Mouse (Mus musculus) bone marrow, adult 2 months (tissue): ENCODE results near the gene Uts2r. TPM values are rescaled to one million over a fixed set of nuclear protein-coding genes. Genes with fewer than 3 reads are reported as not detected.

ENCODE experiments used
- H3K27ac ChIP-seq: fragments of 200-500 bp; 2 replicates; pipeline ENCODE4 v1.5.1; 2012; ENCODE audit warnings: low read depth, mild to moderate bottlenecking, control low read depth, inconsistent platforms, low read length; ENCODE audit not compliant: control insufficient read depth, poor library complexity, insufficient read depth
- H3K4me1 ChIP-seq: fragments of 200-500 bp; 2 replicates; pipeline ENCODE4 v1.6.1; 2011; ENCODE audit warnings: low read length; ENCODE audit not compliant: control insufficient read depth, insufficient read depth
- H3K4me3 ChIP-seq: fragments of 200-500 bp; replicated peaks from 2 replicates; pipeline ENCODE3; 2011; ENCODE audit warnings: mild to moderate bottlenecking, low read depth, low read length, control low read depth; ENCODE audit not compliant: control insufficient read depth
- CTCF ChIP-seq: fragments of 200-500 bp; IDR thresholded peaks from 2 replicates; pipeline ENCODE4 v1.5.1; 2011; ENCODE audit warnings: low read length, control low read depth; ENCODE audit not compliant: control insufficient read depth, insufficient read depth
- POLR2A ChIP-seq: fragments of 200-500 bp; IDR thresholded peaks from 2 replicates; pipeline ENCODE4 v1.6.1; 2011; ENCODE audit warnings: low read depth, mild to moderate bottlenecking, control low read depth, low read length, borderline replicate concordance; ENCODE audit not compliant: control insufficient read depth
- WGBS: fragments of 180-500 bp; shearing (Covaris S2); methylation state at CpG from one replicate; pipeline ENCODE4 v1.1.7; 2018; 5-methylcytosine and 5-hydroxymethylcytosine counted together
- polyA plus RNA-seq: library from polyadenylated mRNA; stranded (reverse); fragments of >200 nt; gene quantifications from 2 replicates; pipeline ENCODE4 v1.2.4, GENCODE M21; 2011; ENCODE audit warnings: low replicate concordance; ENCODE audit not compliant: missing spikeins, insufficient read depth, insufficient read length

Uts2r gene
- polyA plus RNA-seq, 1 experiment, result not detected

DNA sequence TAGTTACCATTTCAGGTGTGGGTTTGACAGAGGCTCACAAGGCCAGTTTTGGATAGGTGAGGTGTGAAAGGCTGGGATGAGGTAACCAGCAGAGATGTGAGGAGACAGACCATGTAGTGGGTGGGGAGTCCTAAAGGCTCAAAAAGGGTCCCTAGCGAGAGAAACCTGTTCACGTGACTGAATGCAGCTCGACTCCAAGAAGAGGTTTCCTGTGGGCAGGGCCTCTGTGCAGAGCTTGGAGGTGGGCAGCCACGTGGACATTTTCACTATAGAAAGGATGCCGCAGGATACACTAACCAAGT lies 43.7 kb downstream of the Uts2r start:
- 0% methylated on average over 5 of the region's 5 CpGs for WGBS
- H3K4me1 ChIP-seq, result no peaks in the 10 kb centered on the region
- H3K4me3 ChIP-seq, result peak overlapping the region; percentile 93
- H3K27ac ChIP-seq, result no peak overlapping the region
- no peak for TF ChIP-seq CTCF
- no peak for TF ChIP-seq POLR2A

DNA sequence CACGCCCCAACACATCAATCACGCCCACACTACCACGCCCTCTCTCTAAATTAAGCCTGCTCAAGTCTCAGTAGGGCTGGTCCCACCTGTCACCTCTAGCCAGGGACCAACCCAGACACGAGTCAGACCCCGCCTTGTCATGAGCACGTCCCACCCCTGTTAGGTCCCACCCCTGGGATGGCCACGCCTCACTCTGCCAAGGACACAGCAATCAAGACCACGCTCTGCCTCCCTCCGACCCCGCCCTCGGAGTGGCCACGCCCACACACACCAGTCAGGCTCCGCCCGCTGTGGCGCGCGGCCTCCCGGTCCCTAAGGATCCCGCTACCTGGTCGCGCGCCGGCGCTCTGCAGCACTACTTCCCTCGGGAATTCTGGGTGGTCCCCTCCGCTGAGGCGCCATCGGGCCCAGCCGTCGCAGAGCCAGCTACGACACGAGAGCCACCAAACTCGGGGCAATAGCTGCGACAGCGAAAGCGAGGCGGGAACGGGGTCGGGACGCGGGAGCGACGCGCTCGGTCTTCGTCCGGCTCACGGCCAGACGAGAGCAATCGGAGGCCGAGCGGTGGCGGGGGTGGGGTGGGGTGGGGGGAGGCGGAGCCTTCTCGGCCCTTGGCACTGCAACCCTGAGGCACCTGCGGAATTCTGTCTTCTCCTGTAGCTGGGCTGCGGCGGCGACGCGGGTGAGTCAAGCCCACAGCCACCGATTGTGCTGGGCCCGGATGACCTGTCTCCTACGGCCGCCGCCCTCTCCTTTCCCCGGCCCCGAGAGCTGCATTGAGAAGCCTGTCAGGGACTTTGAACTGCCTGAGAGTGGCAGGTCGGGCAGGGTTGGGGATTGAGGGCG lies 44.3 kb downstream of the Uts2r start, which contains the start of the genes Hexdc and Ogfod3:
Gene Hexdc, plus strand, starts transcription at position 273 of the 846 bp plus-strand sequence.
Gene Ogfod3, minus strand, starts transcription at position 551 of the 846 bp plus-strand sequence.
- no peak for TF ChIP-seq CTCF
- TF ChIP-seq POLR2A, result peak; percentile 52; the same call in 1 of the 2 replicates
- under 1% methylated on average over 69 of the region's 70 CpGs for WGBS
- Histone ChIP-seq H3K4me3 (peak within 1 kb of the TSS; percentile 93), H3K27ac (peak within 1 kb of the TSS; percentile 66; the same call in 1 of the 2 replicates), H3K4me1 (no peaks in the 10 kb centered on the region)

Other genes starting within 250 kb of the Uts2r start
- gene Ccdc57, start 227.4 kb upstream of the Uts2r start, polyA plus RNA-seq, result 2.7 and 14.6 TPM in 2 replicates
- 14.3 and 50.1 TPM in 2 replicates for gene Slc16a3, start 211.8 kb upstream of the Uts2r start, polyA plus RNA-seq
- gene Csnk1d, start 168.9 kb upstream of the Uts2r start, polyA plus RNA-seq, result 35.6 and 58.3 TPM in 2 replicates
- 1.7 and 3.6 TPM in 2 replicates for gene Cd7, start 120.9 kb upstream of the Uts2r start, polyA plus RNA-seq
- gene Sectm1b, start 96.7 kb upstream of the Uts2r start, polyA plus RNA-seq, result not detected in 2 replicates
- gene Sectm1a, start 79.1 kb upstream of the Uts2r start, polyA plus RNA-seq, result not detected in 2 replicates
- not detected in 2 replicates for gene Tex19.2, start 41.6 kb upstream of the Uts2r start, polyA plus RNA-seq
- gene Tex19.1, start 14.1 kb upstream of the Uts2r start, polyA plus RNA-seq, result 6.6 TPM in 1 of 2 replicates, not detected in the other
- gene Hexdc, start 44.2 kb downstream of the Uts2r start, polyA plus RNA-seq, result 5.0 and 11.8 TPM in 2 replicates
- 5.5 and 7.4 TPM in 2 replicates for gene Ogfod3, start 44.4 kb downstream of the Uts2r start, polyA plus RNA-seq
- 27.8 and 54.0 TPM in 2 replicates for gene Cybc1, start 69.1 kb downstream of the Uts2r start, polyA plus RNA-seq
- 30.0 and 41.2 TPM in 2 replicates for gene Narf, start 77.0 kb downstream of the Uts2r start, polyA plus RNA-seq
- 11.7 and 24.6 TPM in 2 replicates for gene Foxk2, start 99.7 kb downstream of the Uts2r start, polyA plus RNA-seq
- 12.5 and 24.0 TPM in 2 replicates for gene Wdr45b, start 194.2 kb downstream of the Uts2r start, polyA plus RNA-seq
- gene Rab40b, start 228.0 kb downstream of the Uts2r start, polyA plus RNA-seq, result not detected in 2 replicates